Mouse (Mus musculus) inflammation-experienced regulatory T-cells, adult 6 months (primary cell): Measurements from ENCODE around the gene Tldc1. TPM values are rescaled to one million over a fixed set of nuclear protein-coding genes. Genes with fewer than 3 reads are reported as not detected.
A peak's percentile ranks its signal among the peaks of the same experiment; 100 is the strongest.

Experiments
- ATAC-seq: one replicate; pipeline ENCODE4 v1.8.0; 2017
- polyA plus RNA-seq, 3 experiments: library from polyadenylated mRNA; unstranded; fragments of 100-300 nt; shearing (Covaris generic); gene quantifications; one replicate each; pipeline ENCODE4 v1.2.1; 2017

The Tldc1 gene
- polyA plus RNA-seq, 3 experiments from 2014 or later, result 6.1 to 7.4 (median 7.0) TPM

DNA sequence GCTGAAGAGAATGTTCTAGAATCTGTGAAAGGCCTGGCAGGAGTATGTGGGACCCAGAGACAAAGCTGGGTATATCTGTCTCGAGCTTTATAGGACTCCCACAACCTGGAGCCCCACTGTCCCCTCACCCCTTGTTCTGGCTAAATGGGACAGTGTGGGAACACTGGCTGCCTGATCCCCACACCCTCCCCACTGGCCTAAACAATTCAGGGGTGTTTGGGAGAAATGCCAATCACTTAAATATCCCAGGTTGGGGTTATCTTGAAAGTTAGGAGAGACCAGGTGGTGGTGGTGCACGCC is 20.7 kb upstream of the Tldc1 start:
- no peak for ATAC-seq

DNA sequence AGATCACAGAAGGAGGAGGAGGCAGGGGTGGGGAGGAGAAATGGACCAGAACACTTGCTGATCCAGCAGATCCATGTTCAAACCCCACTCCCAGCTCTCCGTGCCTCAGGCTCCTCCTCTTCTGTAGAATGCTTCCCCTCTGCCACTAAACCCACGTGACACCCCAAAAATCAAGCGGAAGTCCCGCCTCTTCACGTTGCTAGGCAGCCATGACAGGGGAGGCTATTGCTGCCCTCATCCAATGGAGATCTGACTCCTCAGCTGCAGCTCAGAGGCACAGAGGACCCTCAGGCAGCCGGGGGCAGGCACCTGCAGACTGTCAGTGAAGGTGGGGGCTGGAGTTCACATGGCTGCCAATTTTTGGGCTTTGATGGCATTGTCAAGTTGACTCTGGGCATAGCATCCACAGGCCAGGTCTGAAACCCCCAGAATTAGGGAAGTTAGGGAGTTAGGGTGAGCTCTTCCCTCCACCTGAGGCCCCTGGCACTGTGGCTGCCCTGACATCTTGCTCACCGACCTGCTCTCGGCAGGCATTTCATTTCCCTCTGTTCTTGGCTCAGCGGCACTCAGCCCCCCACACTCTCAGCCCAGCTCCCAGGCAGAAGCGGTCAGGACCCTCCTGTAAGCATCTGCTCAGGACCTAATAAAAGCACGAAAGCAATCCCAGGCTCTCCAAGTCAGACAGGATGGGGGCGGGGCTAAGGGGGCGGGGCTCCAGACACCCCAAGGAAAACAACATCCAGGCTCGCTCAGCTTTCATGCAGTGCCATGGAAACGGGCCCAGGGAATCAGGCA is 20.2 kb upstream of the Tldc1 start:
- ATAC-seq, result peak; percentile 81

DNA sequence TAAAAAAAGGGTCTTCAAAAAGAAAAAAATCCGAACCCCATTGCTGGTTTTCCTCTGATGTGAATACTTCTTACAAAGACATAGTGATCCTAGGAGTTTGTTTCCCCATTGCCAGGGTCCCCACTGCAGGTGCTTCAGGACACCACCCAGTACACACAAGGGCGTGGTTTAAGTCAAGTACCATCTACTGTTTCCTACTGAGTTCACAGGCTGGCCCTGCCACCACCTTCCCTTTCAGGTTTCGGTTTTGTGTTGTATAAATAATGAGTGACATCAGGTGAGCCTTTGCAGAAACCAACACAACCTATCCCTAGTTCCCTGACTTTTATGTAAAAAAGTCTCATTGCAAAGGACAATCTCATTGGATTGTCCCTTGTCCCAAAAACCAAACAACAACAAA is 17.4 kb upstream of the Tldc1 start:
- peak; percentile 34 for ATAC-seq

DNA sequence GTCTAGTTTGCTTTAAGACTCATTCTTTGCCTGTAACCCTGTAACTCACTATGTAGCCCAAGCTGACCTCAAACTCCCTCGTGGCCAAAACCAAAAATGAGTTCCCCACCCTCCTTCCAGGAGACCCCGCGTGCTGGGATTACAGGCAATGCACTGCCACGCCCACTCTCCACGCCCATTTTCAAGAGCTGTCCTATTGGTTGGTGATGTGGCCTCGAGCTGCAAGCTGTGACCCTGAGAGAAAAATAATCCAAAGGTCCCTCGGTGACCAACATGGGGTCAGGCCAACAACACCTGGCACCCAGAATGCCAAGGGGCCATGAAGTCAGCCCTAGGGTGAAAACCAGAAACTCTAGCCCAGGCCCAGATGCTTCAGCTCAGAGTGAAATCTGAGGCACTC is 16.5 kb upstream of the Tldc1 start:
- ATAC-seq, result no peak

DNA sequence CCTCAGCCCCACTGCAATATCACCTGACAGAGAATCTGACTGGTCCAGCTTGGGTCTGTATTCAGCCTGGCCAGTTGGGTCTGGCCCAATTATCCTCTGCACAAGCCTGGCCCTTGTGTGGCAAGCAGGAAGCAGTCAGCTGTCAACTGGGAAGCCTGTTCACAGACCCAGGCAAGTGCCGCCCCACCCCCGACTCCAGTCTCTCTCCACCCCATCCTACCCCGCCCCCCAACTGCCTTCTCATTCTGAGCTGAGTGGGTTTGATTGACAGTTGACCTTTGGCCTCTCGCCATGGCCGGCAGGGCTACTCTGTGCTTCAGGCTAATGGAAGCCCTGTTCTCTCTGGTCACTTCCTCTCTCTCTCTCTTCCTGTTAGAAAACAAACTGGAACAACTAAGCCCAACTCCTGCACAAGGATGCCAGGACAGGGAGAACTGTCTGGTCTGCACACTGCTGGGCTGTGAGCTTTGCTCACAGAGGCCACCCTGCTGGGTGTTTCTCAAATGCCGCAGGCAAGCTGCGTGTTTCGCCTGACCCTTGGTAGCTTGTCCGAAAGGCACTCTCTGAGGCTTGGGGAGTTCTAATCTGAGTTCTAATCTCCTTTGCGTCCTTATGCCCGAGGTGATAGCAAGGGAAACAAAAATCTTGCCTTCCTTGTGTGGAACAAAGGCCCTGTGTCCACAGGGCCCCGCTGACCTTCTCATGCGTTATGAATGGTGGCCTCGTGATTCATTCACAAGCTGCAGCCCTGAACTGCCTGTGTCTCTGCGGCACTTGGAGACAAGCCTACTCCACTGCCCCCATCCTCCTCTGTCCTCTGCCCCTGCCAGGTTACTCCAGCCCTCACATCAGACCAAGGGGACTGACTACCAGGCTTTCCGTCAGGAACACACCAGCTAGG is 13.8 kb upstream of the Tldc1 start:
- ATAC-seq, result no peak

DNA sequence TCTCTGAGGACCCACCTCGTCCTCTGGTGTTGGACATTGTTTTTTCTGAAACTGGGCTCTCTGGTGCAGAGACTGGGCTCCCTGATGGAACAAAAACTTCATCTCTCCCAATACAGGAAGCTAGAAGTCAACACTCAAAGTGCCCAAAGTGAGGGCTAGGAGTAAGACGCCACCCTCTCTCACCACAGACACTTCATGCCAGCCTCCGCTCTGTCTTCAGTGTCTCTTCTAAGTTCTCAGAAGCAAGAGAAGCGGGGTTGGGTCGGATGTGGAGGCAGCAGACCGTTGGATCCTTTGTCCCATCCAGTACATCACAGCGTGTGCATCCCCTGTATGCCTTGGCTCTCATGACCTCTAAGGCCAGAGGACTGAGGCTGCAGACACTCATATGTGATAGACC is 11.4 kb upstream of the Tldc1 start:
- ATAC-seq, result peak; percentile 38

DNA sequence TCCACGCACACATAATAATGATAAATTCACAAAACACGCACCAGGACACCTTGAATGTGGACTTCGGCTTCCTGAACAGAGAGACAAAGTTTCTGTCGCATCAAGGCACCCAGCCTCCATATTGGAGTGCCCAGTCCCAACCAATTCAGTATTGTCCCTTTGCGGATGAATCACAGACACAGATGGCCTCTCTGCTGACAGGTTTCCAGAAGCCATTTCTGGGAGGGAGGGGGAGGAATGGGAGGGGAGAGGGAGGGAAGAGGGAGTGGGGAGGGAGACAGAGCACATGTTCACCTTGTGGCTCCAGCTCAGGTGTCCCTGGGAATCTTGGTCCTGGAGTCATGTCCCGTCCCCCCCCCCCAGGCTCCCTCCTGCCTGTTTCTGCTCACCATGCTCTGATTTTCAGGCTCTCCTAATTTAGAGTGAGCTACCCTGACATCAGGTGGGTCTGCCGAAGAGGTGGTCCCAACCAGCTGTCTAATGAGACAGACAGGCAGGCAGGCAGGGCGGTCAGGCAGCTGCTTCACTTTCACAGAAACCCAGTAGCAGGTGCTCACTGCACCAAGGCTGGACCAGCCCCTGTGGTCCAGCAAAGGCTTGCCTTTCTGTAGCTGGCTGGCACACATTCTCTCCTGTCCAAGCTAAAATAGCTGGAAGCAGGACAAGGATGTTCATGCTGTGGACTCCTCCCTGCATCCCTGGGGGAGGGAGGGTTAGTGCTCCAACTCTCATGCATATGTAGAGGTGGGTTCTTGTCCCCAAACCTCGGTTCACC is 10.6 kb upstream of the Tldc1 start:
- ATAC-seq, result no peak

DNA sequence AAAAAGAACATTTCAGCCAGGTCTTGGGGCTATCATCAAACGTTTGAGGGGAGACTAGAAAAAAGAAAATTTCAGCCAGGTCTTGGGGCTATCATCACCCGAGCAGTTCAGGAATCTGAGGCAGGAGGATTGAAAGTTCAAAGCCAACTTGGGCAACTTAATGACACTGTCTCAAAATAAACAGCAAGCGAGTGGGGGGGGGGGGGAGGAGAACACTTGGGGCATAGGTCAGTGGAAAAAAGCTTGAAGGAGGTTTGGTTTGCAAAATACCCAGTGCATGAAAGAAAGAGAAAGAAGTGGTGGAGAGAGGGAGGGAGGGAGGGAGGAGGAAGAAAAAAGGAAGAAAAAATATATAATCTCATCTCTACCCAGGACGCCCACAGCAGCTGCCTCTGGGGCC is 9.1 kb upstream of the Tldc1 start:
- no peak for ATAC-seq

DNA sequence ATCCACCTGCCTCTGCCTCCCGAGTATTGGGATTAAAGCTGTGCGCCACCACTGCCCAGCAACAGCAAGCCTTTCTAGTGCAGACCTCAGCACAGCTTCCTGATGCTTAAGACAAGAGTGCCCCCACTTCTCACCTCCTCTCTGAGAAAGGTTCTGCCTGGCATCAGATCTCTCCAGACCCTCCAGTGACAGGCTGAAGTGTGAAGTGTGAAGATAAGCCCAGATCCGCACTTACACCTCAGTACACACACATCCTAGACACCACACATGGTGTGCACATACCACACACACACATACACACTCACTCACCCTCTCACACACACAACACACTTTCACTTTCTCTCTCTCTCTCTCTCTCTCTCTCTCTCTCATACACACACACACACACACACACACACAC is 8.7 kb upstream of the Tldc1 start:
- ATAC-seq, result peak; percentile 39

DNA sequence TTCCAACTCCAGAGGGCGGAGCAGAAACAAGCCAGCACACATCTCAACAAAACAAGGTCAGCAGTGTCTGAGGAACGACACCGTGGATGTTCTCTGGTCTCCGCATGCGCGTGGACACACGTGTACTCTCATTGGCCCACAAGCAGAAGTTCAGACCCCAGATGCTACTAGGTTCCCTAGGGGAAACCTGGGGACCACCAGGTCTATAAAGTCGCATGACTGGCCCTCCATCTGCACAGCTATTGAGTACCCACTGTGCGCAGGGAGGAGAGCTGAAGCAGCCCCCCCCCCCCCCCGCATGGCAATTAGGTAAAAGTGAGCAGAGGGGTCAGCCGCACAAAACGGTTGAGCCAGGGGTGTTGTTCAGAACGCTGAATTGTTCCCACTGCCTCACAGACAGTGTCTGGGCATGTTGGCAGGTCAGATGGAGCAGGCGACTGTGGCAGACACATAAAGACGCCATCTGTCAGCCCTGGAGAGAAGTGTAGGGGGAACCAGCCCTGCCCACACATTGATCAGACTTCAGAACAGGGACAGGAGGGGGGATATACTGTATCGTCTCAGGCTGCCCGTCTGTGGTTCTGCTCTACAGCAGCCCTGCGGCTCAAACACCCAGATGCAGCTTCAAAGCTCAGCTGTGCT is 7.7 kb upstream of the Tldc1 start:
- no peak for ATAC-seq

DNA sequence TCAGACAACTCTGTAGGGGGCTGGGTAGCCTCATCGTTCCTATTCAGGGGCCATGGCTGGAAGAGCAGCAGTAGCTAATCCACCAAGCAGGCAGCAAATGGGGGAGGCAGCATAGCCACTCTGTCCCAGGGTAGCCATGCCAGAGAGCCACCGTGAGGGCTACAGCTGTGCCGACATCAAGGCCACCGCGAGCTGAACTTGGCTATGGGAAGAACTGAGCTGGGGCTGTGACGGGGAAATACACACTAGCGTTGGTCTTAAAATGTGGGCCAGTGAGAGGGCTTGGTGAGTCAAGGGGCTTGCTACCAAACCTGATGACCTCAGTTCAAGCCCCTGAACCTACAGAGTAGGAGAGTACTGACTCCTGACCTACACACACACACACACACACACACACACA is 6.5 kb upstream of the Tldc1 start:
- ATAC-seq, result no peak

DNA sequence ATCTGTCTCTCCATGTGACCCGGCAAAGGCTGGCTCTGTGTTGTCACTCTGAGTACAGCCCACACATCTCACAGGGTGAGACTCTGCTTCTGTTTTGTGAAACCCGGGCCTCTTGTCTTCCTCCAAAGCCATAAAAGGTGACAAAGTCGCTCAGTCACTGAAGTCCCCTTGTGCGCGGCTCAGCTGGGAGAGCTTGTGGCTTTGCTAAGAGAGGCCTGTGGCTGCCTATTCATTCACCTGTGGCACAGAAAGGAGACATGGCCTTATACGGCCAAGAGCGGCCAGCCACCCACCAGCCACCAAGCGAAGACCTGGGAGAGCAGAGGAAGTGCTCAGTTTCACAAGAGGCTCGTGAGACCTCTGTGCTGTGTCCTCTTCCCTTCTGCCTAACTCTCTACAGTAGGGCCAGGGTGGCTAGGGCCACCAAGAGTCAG is 5.9 kb upstream of the Tldc1 start:
- ATAC-seq, result peak; percentile 63

DNA sequence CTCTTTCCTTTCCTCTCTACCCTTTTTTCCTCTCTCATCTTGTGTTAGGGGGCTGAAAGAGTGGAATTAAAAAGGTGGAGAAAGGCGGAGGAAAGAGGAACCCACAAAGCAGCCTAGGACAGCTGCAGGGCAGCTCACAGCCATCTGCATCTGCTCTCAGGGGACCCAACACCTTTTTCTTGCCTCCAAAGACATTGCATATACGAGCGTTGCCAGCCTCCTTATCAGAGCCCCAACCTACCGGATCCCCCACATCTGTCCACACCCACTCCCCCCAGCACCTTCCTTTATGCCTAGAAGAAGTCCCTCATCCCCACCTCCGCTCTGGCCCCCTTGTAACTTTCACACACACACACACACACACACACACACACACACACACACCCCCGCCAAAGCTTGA is 5.4 kb upstream of the Tldc1 start:
- ATAC-seq, result no peak

DNA sequence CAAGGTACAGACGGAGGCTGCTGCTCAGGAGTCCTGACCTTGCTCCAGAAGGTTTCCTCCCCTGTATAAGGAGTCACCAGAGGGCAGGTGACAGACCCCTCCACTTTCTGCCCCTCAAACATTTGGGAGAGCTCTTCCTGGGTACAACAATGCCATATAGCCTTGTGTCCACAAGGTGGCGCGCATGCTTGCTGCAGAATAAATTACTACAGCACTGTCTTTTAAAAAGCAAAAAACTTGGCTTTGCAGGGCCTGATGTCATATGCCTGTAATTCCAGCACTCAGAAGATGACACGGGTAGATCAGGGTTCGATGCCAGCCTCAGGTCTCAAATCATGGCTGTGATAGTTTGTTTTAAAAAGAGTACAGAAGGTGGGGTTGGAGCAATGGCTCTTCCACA is 4.5 kb upstream of the Tldc1 start:
- peak; percentile 12 for ATAC-seq

DNA sequence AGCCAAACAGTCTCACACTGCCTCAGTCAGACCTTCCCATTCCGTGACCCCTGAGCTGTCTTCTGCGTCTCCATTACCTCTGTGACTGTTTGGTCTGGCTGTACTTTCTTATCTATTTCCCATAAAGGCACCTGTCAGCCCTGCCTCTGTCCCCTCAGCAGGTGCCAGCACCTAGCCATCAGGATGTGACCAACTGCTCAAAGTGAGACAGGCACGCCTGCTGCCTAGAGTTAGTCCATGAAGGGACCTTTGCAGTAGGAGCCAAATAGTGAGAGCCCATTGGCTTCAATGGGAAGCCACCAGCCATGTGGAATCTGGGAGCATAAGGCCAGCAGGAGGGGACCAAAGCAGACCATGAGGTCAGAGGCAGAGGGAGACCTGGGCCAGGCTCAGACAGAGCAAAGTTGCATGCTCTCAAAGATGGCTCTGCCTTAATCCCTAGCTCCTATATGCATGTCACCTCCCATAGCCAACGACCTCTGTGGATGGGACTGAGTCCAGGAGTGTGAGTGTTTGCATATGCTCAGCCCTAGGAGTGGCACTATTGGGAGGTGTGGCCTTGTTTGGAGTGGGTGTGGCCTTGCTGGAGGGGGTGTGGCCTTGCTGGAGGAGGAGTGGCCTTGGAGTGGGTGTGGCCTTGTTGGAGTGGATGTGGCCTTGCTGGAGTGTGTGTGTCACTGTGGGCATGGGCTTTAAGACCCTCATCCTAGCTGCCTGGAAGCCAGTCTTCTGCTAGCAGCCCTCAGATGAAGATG is 3.0 kb upstream of the Tldc1 start:
- no peak for ATAC-seq

DNA sequence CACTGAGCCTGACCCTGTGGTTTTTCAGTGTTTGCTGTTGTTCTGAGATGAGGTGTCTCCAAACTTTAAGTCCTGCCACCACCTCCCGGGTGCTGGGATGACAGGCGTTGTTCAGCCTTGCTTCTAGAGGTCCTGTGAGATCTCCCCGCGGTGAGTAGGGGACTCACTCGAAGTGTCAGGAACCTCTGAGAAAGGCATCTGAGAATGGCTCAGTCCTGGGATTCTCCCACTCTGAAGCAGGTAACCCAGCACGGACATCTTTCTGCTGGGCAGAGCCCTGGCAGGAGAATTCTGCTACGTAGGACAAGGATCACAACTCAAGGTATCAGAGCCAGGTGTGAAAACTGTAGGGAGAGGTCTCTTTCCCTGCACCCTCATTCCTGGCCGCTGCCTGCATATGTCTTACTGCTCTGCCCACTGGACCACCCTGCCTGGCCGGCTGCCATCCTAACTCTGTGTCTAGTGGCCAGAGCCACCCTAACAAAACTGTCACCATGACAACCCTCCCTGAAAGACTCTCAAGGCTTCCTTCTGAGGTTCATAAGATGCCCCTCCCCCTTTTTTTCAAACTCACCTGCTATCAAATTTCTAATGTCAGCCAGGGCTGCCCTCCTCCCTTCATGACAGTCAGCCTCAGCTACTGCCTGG is 2.3 kb upstream of the Tldc1 start:
- ATAC-seq, result no peak

DNA sequence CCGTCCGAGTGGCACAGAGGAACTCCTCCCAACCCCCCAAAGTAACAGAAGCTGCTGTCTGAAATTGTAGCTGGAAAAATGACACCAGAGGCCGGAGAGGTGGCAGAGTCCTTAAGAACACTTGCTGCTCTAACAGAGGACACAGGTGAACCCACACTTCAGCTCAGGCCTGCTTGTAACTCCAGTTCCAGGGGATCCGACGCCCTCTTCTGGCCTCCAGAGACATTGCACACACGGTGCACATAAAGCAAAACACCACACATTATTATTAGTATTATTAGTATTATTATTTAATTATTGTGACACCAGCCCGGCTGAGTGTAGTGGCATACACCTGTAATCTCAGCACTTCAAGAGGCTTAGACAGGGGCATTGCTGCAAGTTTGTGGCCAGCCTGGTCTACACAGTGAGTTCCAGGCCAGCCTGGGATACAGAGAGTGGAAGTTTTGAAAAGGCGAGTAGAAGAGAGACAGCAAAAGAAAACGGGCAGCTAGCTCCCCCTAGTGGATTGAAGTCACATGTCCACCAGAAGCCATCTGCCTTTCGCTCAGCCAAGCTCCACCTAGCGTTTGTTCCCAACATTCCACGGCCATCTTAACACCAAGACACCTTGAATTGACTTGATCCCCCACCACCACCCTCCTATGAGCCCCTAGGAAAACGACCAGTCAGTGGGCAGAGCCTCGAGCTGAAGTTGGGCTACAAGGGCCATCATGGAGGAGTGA is 959 bp upstream of the Tldc1 start:
- ATAC-seq, result peak; percentile 36

DNA sequence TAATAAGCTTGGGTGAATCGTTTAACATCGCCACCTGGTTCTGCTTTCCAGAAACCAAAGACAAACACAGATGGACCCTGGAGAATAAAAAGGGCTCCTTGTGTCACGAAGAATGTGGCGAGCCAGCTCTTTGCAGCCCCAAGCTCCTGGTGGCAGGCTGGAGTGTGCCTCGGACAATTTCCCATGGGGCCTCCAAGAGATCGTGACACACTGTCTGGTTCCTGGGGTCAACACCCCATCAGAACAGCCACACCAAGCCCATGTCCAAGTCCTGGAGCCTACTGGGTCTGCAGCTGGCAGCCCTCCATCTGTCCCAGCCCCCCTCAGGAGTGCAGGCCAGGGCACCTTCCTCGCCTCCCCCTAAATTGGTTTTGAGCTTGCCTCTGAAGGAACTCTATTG is 451 bp downstream of the Tldc1 start:
- no peak for ATAC-seq

DNA sequence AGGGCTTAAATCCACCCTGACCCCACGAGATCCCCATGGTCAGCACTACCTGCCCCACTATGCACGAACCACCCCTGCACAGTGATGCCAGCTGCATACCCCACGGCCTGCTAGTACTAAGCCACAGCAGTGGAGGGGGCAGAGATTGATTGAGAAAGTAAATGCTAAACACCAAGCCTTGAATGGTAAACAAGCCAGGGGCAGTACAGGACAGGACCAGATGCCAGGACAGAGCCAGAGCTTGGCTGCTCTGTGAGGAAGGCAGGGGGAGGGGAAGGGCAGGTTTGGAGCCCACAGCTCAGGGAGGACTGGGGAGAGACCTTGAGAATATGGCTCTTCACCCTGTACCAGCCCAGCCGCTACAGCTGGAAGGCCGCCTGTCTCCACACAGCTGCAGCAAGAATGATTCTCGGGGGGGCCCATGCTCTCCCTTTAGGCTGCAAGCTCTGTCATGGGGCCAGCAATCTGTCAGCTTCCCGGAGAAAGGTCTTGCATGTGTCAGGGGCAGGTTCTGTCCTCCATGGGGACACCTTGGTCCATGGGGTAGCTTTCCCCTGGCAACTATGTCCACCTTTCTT is 1.5 kb downstream of the Tldc1 start:
- ATAC-seq, result no peak

DNA sequence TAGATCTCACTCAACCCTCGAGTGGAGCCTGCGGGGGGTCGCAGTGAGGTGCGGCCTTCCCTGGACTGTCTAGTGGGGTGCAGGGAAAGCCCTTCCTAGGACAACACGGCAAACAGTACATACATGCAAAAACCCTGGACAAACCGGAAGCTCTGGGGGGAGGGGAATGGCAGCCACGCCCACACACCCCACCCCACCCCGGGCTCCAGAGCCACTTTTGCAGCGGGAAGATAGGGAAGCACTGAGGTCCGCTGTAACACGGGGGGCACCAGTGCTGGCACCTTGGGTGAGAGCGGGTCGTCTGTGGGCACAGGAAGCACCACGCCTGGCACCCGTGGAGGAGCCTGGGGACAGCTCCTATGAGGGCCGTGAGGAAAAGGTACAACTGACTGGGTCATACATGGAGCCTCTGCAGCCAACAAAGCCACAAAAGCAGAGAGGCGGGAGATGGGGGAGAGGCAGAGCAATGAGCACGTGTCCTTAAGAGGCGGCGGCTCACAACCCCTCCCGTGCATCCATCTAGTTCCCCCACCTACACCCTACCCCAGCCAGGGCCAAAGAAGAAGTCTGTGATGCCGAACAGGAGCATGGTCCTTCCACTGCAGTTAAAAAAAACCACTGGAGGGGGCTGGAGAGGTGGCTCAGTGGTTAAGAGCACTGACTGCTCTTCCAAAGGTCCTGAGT is 12.3 kb downstream of the Tldc1 start:
- no peak for ATAC-seq
